Mouse (Mus musculus) MEL (cell line): ENCODE measurements around the gene Rsf1. TPM values are rescaled to one million over a fixed set of nuclear protein-coding genes. Genes with fewer than 3 reads are reported as not detected.

Experiments used
- DNase-seq: peaks from one replicate; pipeline ENCODE4 v3.0.0; 2011; ENCODE audit warnings: low read depth, low spot score
- H3K27ac ChIP-seq: 2 replicates; pipeline ENCODE4 v1.5.1; 2012; ENCODE audit warnings: low read depth, mild to moderate bottlenecking, control low read depth, low read length, moderate library complexity; ENCODE audit not compliant: control insufficient read depth
- H3K27me3 ChIP-seq, 2 experiments: fragments of 150-350 bp in 1 of 2; sonication (generic) in 1 of 2; 2 replicates each; pipeline ENCODE4 v1.6.1; 2012; ENCODE audit warnings: low read length in 2 of 2, mild to moderate bottlenecking in 2 of 2, improper control_type of control experiment in 1 of 2, moderate library complexity in 1 of 2; ENCODE audit not compliant: insufficient read depth in 2 of 2, control insufficient read depth in 1 of 2
- H3K36me3 ChIP-seq, 2 experiments: 2 replicates each; pipeline ENCODE4 v1.6.1; 2012 to 2014; ENCODE audit warnings: low read length in 2 of 2, improper control_type of control experiment in 1 of 2, inconsistent platforms in 1 of 2, mild to moderate bottlenecking in 1 of 2; ENCODE audit not compliant: insufficient read depth in 2 of 2, control insufficient read depth in 1 of 2
- H3K4me1 ChIP-seq, 2 experiments: fragments of 150-350 bp in 1 of 2; sonication (generic) in 1 of 2; 2 replicates each; pipeline ENCODE4 v1.6.1; 2012; ENCODE audit warnings: low read length in 2 of 2, improper control_type of control experiment in 1 of 2, mild to moderate bottlenecking in 1 of 2; ENCODE audit not compliant: insufficient read depth in 2 of 2, control insufficient read depth in 1 of 2
- H3K4me3 ChIP-seq, 2 experiments: fragments of 150-350 bp in 1 of 2; sonication (generic) in 1 of 2; 2 replicates each; pipeline ENCODE4 v1.5.1; 2012; ENCODE audit warnings: low read depth in 2 of 2, low read length in 2 of 2, mild to moderate bottlenecking in 2 of 2, moderate library complexity in 2 of 2, control low read depth in 1 of 2, improper control_type of control experiment in 1 of 2; ENCODE audit not compliant: control insufficient read depth in 1 of 2, insufficient read depth in 1 of 2
- H3K79me2 ChIP-seq: 2 replicates; pipeline ENCODE4 v1.6.1; 2012; ENCODE audit warnings: mild to moderate bottlenecking, low read length, moderate library complexity; ENCODE audit not compliant: control insufficient read depth, poor library complexity, insufficient read depth
- H3K9ac ChIP-seq: 2 replicates; pipeline ENCODE4 v1.6.1; 2012; ENCODE audit warnings: low read depth, mild to moderate bottlenecking, control low read depth, low read length, moderate library complexity; ENCODE audit not compliant: control insufficient read depth, poor library complexity, severe bottlenecking
- H3K9me3 ChIP-seq: fragments of 150-350 bp; sonication (generic); replicated peaks from 2 replicates; pipeline ENCODE4 v1.6.1; 2012; ENCODE audit warnings: mild to moderate bottlenecking, low read length, improper control_type of control experiment, moderate library complexity; ENCODE audit not compliant: insufficient read depth
- CHD1 ChIP-seq: IDR thresholded peaks from 2 replicates; pipeline ENCODE4 v1.6.1; 2012; ENCODE audit warnings: low read depth, mild to moderate bottlenecking, inconsistent platforms, low read length, improper control_type of control experiment
- CHD2 ChIP-seq: IDR thresholded peaks from 2 replicates; pipeline ENCODE4 v1.6.1; 2011; ENCODE audit warnings: low read length, improper control_type of control experiment
- E2F4 ChIP-seq: IDR thresholded peaks from 2 replicates; pipeline ENCODE4 v1.6.1; 2011; ENCODE audit warnings: low read depth, low read length, improper control_type of control experiment, borderline replicate concordance
- ETS1 ChIP-seq: IDR thresholded peaks from 2 replicates; pipeline ENCODE4 v1.6.1; 2012; ENCODE audit warnings: low read depth, mild to moderate bottlenecking, inconsistent platforms, low read length, improper control_type of control experiment, moderate library complexity
- GABPA ChIP-seq: IDR thresholded peaks from 2 replicates; pipeline ENCODE4 v1.6.1; 2012; ENCODE audit warnings: low read depth, mild to moderate bottlenecking, inconsistent platforms, low read length, improper control_type of control experiment, moderate library complexity
- GATA1 ChIP-seq: IDR thresholded peaks from 2 replicates; pipeline ENCODE4 v1.6.1; 2011; ENCODE audit warnings: low read depth, low read length, improper control_type of control experiment
- JUND ChIP-seq: IDR thresholded peaks from 2 replicates; pipeline ENCODE4 v1.6.1; 2011; ENCODE audit warnings: low read depth, mild to moderate bottlenecking, improper control_type of control experiment, low read length
- MAFK ChIP-seq: IDR thresholded peaks from 2 replicates; pipeline ENCODE4 v1.6.1; 2011; ENCODE audit warnings: low read depth, mild to moderate bottlenecking, low read length, improper control_type of control experiment, borderline replicate concordance
- MAX ChIP-seq: IDR thresholded peaks from 2 replicates; pipeline ENCODE4 v1.6.1; 2011; ENCODE audit warnings: low read length, improper control_type of control experiment
- MAZ ChIP-seq: IDR thresholded peaks from 2 replicates; pipeline ENCODE4 v1.6.1; 2012; ENCODE audit warnings: low read depth, mild to moderate bottlenecking, inconsistent platforms, low read length, improper control_type of control experiment
- MEF2A ChIP-seq: IDR thresholded peaks from 2 replicates; pipeline ENCODE4 v1.6.1; 2014; ENCODE audit warnings: low read depth, mild to moderate bottlenecking, inconsistent platforms, low read length, improper control_type of control experiment; ENCODE audit not compliant: poor library complexity, insufficient replicate concordance, severe bottlenecking; ENCODE audit errors: extremely low read depth
- MXI1 ChIP-seq: IDR thresholded peaks from 2 replicates; pipeline ENCODE4 v1.6.1; 2011; ENCODE audit warnings: mild to moderate bottlenecking, low read depth, low read length, improper control_type of control experiment
- NELFE ChIP-seq: IDR thresholded peaks from 2 replicates; pipeline ENCODE4 v1.6.1; 2011; ENCODE audit warnings: low read depth, low read length, improper control_type of control experiment
- POLR2A ChIP-seq, 2 experiments: IDR thresholded peaks; 2 replicates each; pipeline ENCODE4 v1.6.1; 2011 to 2012; ENCODE audit warnings: low read length in 2 of 2, mild to moderate bottlenecking in 2 of 2, control low read depth in 1 of 2, improper control_type of control experiment in 1 of 2, low read depth in 1 of 2, moderate library complexity in 1 of 2; ENCODE audit not compliant: control insufficient read depth in 1 of 2, insufficient read depth in 1 of 2, poor library complexity in 1 of 2
- POLR2AphosphoS5 ChIP-seq: IDR thresholded peaks from 2 replicates; pipeline ENCODE4 v1.6.1; 2012; ENCODE audit warnings: low read depth, borderline replicate concordance, mild to moderate bottlenecking, inconsistent platforms, low read length, moderate library complexity, mixed read lengths
- RAD21 ChIP-seq: IDR thresholded peaks from 2 replicates; pipeline ENCODE4 v1.6.1; 2011; ENCODE audit warnings: mild to moderate bottlenecking, low read depth, low read length, improper control_type of control experiment
- RCOR1 ChIP-seq: IDR thresholded peaks from 2 replicates; pipeline ENCODE4 v1.6.1; 2012; ENCODE audit warnings: low read depth, mild to moderate bottlenecking, inconsistent platforms, low read length, improper control_type of control experiment
- SIN3A ChIP-seq: IDR thresholded peaks from 2 replicates; pipeline ENCODE4 v1.6.1; 2012; ENCODE audit warnings: low read length, improper control_type of control experiment, inconsistent platforms
- SMC3 ChIP-seq: IDR thresholded peaks from 2 replicates; pipeline ENCODE4 v1.6.1; 2011; ENCODE audit warnings: low read depth, low read length, improper control_type of control experiment
- TAL1 ChIP-seq: IDR thresholded peaks from 2 replicates; pipeline ENCODE4 v1.6.1; 2012; ENCODE audit warnings: mild to moderate bottlenecking, inconsistent platforms, low read length, moderate library complexity, mixed read lengths
- TBP ChIP-seq: IDR thresholded peaks from 2 replicates; pipeline ENCODE4 v1.8.0; 2011; ENCODE audit warnings: low read depth, low read length, improper control_type of control experiment
- USF1 ChIP-seq: IDR thresholded peaks from 2 replicates; pipeline ENCODE4 v1.6.1; 2014; ENCODE audit warnings: low read depth, mild to moderate bottlenecking, inconsistent platforms, low read length, improper control_type of control experiment, moderate library complexity
- USF2 ChIP-seq, 2 experiments: IDR thresholded peaks; 2 replicates each; pipeline ENCODE4 v1.6.1; 2011 to 2012; ENCODE audit warnings: improper control_type of control experiment in 2 of 2, low read length in 2 of 2, borderline replicate concordance in 1 of 2, inconsistent platforms in 1 of 2, low read depth in 1 of 2, mild to moderate bottlenecking in 1 of 2; ENCODE audit not compliant: insufficient read depth in 1 of 2
- ZKSCAN1 ChIP-seq: IDR thresholded peaks from 2 replicates; pipeline ENCODE4 v1.6.1; 2012; ENCODE audit warnings: low read depth, mild to moderate bottlenecking, inconsistent platforms, low read length, improper control_type of control experiment, moderate library complexity
- ZMIZ1 ChIP-seq: IDR thresholded peaks from 2 replicates; pipeline ENCODE4 v1.6.1; 2012; ENCODE audit warnings: low read depth, mild to moderate bottlenecking, inconsistent platforms, low read length, improper control_type of control experiment, moderate library complexity
- polyA plus RNA-seq, 2 experiments: library from polyadenylated mRNA; stranded (reverse) in 1 of 2; unstranded in 1 of 2; fragments of >175 nt in 1 of 2; fragments of >200 nt in 1 of 2; gene quantifications; 2 replicates each; pipeline versions ENCODE4 v1.2.1 to v1.2.4; 2012; ENCODE audit warnings: low replicate concordance in 2 of 2, low read depth in 1 of 2; ENCODE audit not compliant: insufficient read length in 2 of 2, insufficient read depth in 1 of 2, missing spikeins in 1 of 2
- total RNA-seq: library from RNA; depleted of rRNA; stranded (reverse); fragments of 300-350 nt; gene quantifications from 2 replicates; pipeline ENCODE4 v1.2.3, GENCODE M21; 2012

Gene Rsf1
- total and polyA plus RNA-seq, 3 experiments = 12.7 to 17.4 TPM; not detected in 1

DNA sequence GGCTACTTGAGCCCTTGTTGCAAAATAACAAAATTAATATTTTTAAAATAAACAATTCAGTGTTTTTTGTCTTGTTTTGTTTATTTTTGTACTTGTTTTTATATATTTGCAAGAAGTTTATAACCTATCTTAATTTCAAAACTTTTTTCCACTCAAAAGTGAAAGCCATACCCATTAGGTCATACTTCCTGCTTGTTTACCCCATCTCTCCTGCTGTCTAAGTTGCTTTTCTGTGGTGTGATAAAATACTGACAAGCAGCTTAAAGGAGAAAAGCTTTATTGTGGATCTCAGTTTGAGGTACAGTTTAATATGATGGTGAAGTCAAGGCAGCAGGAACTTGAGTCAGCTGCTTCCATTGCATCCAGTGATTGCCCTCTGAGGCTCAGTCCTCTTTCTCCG lies 53.2 kb downstream of the Rsf1 start:
- DNase-seq = no peak
- Histone ChIP-seq H3K27me3 (no peaks in the 10 kb centered on the region), H3K36me3 (peaks cover 0 to 4% of the 10 kb centered on the region in 2 experiments; a peak in 3 of 4 replicates), H3K9me3 (no peaks in the 10 kb centered on the region), H3K27ac (no peak overlapping the region), H3K4me3 (no peak overlapping the region), H3K79me2 (peaks cover 2% of the 10 kb centered on the region; the same call in 1 of the 2 replicates), H3K9ac (no peak overlapping the region), H3K4me1 (no peaks in the 10 kb centered on the region; a peak in 1 of 4 replicates)
- no peak for TF ChIP-seq CHD2

DNA sequence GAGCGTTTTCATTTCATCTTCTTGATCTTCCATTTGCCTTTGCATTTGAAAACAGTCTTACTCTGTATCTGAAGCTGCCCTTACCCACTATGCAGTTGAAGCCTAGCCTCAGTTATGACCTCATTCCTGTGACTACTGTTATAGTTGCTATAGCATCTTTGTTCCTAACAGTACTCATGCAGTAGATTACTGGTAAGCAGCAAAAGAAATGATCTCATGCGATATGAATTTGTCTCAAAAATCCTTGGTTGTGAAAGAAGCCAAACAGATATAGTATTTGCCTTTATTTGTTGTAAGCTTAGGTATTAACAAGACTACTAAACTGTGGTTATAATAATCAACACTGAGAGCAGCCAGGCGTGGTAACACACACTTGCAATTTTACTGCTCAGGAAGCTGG lies 65.4 kb downstream of the Rsf1 start:
- no peaks in the 10 kb centered on the region for H3K4me1 ChIP-seq
- no peak overlapping the region for H3K9ac ChIP-seq
- no peak overlapping the region for H3K4me3 ChIP-seq
- H3K27ac ChIP-seq = no peak overlapping the region
- no peak for DNase-seq
- H3K79me2 ChIP-seq = no peaks in the 10 kb centered on the region
- TF ChIP-seq ZMIZ1 (no peak), MAZ (no peak), MAX (no peak), RCOR1 (no peak), CHD2 (no peak), RAD21 (no peak), ZKSCAN1 (no peak), SMC3 (no peak), POLR2A (IDR thresholded peaks at IDR 0.05; ENCODE audit: control insufficient read depth in 1 of 2, insufficient read depth in 1 of 2, low read depth in 1 of 2, low read length in 2 of 2, poor library complexity in 1 of 2) (no peak), MAFK (no peak), TAL1 (no peak), MEF2A (no peak), CHD1 (no peak), E2F4 (no peak), NELFE (no peak)
- TF ChIP-seq, all 39 proteins: peak for 0
- no peaks in the 10 kb centered on the region for H3K9me3 ChIP-seq
- no peaks in the 10 kb centered on the region for H3K27me3 ChIP-seq
- H3K36me3 ChIP-seq = peaks cover 0 to 6% of the 10 kb centered on the region in 2 experiments; a peak in 2 of 4 replicates

DNA sequence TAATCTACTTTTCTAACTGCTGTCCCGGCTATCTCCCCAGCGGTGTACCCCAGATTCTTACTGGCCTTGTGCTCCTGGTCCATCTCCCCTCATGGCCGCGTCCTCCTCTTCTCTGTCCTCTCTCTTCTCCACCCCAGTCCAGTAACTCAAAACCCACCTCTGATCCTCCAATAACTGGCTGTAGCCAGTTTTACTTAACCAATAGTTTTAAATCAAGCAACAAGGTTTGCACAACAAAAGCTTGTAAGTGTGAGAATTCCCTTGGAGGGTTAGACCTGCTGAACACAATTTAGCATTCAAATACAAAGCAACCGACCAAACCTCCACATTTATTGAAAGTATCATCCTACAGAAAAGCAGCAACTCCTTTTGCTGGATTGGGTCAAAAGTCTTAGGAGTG lies 68.0 kb downstream of the Rsf1 start:
- Histone ChIP-seq H3K27me3 (no peaks in the 10 kb centered on the region), H3K27ac (no peak overlapping the region), H3K4me1 (no peaks in the 10 kb centered on the region), H3K79me2 (no peaks in the 10 kb centered on the region), H3K4me3 (no peak overlapping the region), H3K36me3 (peaks cover 0 to 4% of the 10 kb centered on the region in 2 experiments; a peak in 2 of 4 replicates), H3K9me3 (no peaks in the 10 kb centered on the region), H3K9ac (no peak overlapping the region)
- no peak for DNase-seq
- no peak for TF ChIP-seq USF1
- TF ChIP-seq JUND = no peak
- TF ChIP-seq GABPA = no peak
- no peak for TF ChIP-seq GATA1
- no peak for TF ChIP-seq ETS1
- TF ChIP-seq MAZ = no peak
- TF ChIP-seq SIN3A = no peak
- TF ChIP-seq TBP = no peak
- no peak for TF ChIP-seq CHD2
- no peak for TF ChIP-seq ZKSCAN1
- no peak for TF ChIP-seq ZMIZ1
- TF ChIP-seq MAFK = no peak
- TF ChIP-seq USF2 (IDR thresholded peaks at IDR 0.05; ENCODE audit: borderline replicate concordance in 1 of 2, insufficient read depth in 1 of 2, low read depth in 1 of 2, low read length in 2 of 2) = no peak
- no peak for TF ChIP-seq MEF2A
- no peak for TF ChIP-seq MXI1
- TF ChIP-seq POLR2AphosphoS5 = no peak
- no peak for TF ChIP-seq E2F4
